Mouse (Mus musculus) kidney, adult 2 months (tissue): ENCODE results near the gene Htr5b. TPM values are rescaled to one million over a fixed set of nuclear protein-coding genes. Genes with fewer than 3 reads are reported as not detected.
A peak's percentile ranks its signal among the peaks of the same experiment; 100 is the strongest.

Experiments used
- DNase-seq: peaks from one replicate; pipeline ENCODE4 v3.0.0; 2021
- H3K27ac ChIP-seq: fragments of 200-500 bp; 2 replicates; pipeline ENCODE4 v1.5.1; 2012; ENCODE audit warnings: low read depth, low read length, control low read depth, inconsistent platforms; ENCODE audit not compliant: insufficient read depth
- H3K27me3 ChIP-seq: fragments of 200-500 bp; replicated peaks from 2 replicates; pipeline ENCODE4 v1.6.1; 2012; ENCODE audit warnings: mild to moderate bottlenecking, moderate library complexity, low read length, inconsistent platforms; ENCODE audit not compliant: control insufficient read depth, insufficient read depth
- H3K36me3 ChIP-seq: fragments of 200-500 bp; 2 replicates; pipeline ENCODE4 v1.6.1; 2012; ENCODE audit warnings: mild to moderate bottlenecking, moderate library complexity, low read length, inconsistent platforms; ENCODE audit not compliant: control insufficient read depth, insufficient read depth
- H3K4me1 ChIP-seq: fragments of 200-500 bp; 2 replicates; pipeline ENCODE4 v1.6.1; 2011; ENCODE audit warnings: low read length; ENCODE audit not compliant: control insufficient read depth, insufficient read depth
- H3K4me3 ChIP-seq: fragments of 200-500 bp; 2 replicates; pipeline ENCODE4 v1.5.1; 2011; ENCODE audit warnings: mild to moderate bottlenecking, low read depth, low read length, control low read depth; ENCODE audit not compliant: insufficient read depth
- CTCF ChIP-seq: fragments of 200-500 bp; conservative IDR thresholded peaks from 2 replicates; pipeline ENCODE4 v1.5.1; 2011; ENCODE audit warnings: low read depth, mild to moderate bottlenecking, control low read depth, low read length, moderate library complexity, mixed read lengths; ENCODE audit not compliant: insufficient read depth, insufficient read length
- POLR2A ChIP-seq: fragments of 200-500 bp; IDR thresholded peaks from one replicate; pipeline ENCODE4 v1.6.1; 2011; ENCODE audit warnings: low read depth, low read length, control low read depth
- WGBS: fragments of 180-500 bp; shearing (Covaris S2); methylation state at CpG from one replicate; pipeline ENCODE4 v1.1.7; 2018; 5-methylcytosine and 5-hydroxymethylcytosine counted together
- polyA plus RNA-seq: library from polyadenylated mRNA; depleted of rRNA; stranded (reverse); fragments of >200 nt; gene quantifications from 2 replicates; pipeline ENCODE4 v1.2.3, GENCODE M21; 2012; rRNA removed

The Htr5b gene
- polyA plus RNA-seq = not detected in 2 replicates

GRCm38 (mm10) chr1:121528399-121528720, at the start of gene Htr5b:
Gene Htr5b, minus strand, starts transcription at chr1:121528465.
- no peak within 1 kb of the TSS for H3K27ac ChIP-seq
- no peak within 1 kb of the TSS for H3K4me3 ChIP-seq
- H3K4me1 ChIP-seq = no peaks in the 10 kb centered on the region
- WGBS = 3% methylated on average over 11 of the region's 11 CpGs
- TF ChIP-seq POLR2A = no peak
- TF ChIP-seq CTCF = no peak
- H3K36me3 ChIP-seq = no peaks in the 10 kb centered on the region
- no peaks in the 10 kb centered on the region for H3K27me3 ChIP-seq
- DNase-seq = no peak

- Histone ChIP-seq H3K27me3 (no peaks in the 10 kb centered on the region), H3K4me3 (no peak overlapping the region), H3K36me3 (no peaks in the 10 kb centered on the region), H3K4me1 (no peaks in the 10 kb centered on the region), H3K27ac (no peak overlapping the region)
- TF ChIP-seq POLR2A (no peak), CTCF (no peak)
- DNase-seq = no peak
- WGBS = 27% methylated on average over 1 of the region's 1 CpGs
These were observed 49.2 kb upstream of the Htr5b start for GRCm38 (mm10) chr1:121577491-121577890.

- TF ChIP-seq CTCF (no peak), POLR2A (no peak)
- no peak for DNase-seq
- Histone ChIP-seq H3K27me3 (no peaks in the 10 kb centered on the region), H3K4me3 (no peak overlapping the region), H3K27ac (no peak overlapping the region), H3K4me1 (no peaks in the 10 kb centered on the region), H3K36me3 (no peaks in the 10 kb centered on the region; the same call in 1 of the 2 replicates)
- 68% methylated on average over 7 of the region's 7 CpGs for WGBS
These were observed 42.3 kb upstream of the Htr5b start for GRCm38 (mm10) chr1:121570522-121570921.

GRCm38 (mm10) chr1:121567521-121568489, 39.5 kb upstream of the Htr5b start, which contains the start of gene Ddx18:
Gene Ddx18, minus strand, starts transcription at chr1:121567989.
- Histone ChIP-seq H3K27me3 (no peaks in the 10 kb centered on the region), H3K27ac (no peak within 1 kb of the TSS), H3K36me3 (peaks cover 4% of the 10 kb centered on the region), H3K4me1 (no peaks in the 10 kb centered on the region), H3K4me3 (peak within 1 kb of the TSS; percentile 83)
- peak; percentile 97 for DNase-seq
- no peak for TF ChIP-seq POLR2A
- peak; percentile 75 for TF ChIP-seq CTCF
- WGBS = 6% methylated on average over 53 of the region's 53 CpGs

- Histone ChIP-seq H3K27ac (no peak overlapping the region), H3K4me3 (no peak overlapping the region), H3K36me3 (peaks cover 5% of the 10 kb centered on the region), H3K4me1 (no peaks in the 10 kb centered on the region), H3K27me3 (no peaks in the 10 kb centered on the region)
- peak; percentile 4 for DNase-seq
- TF ChIP-seq POLR2A (no peak), CTCF (no peak)
- 94% methylated on average over 5 of the region's 5 CpGs for WGBS
These were observed 29.6 kb upstream of the Htr5b start for GRCm38 (mm10) chr1:121557861-121558260.

GRCm38 (mm10) chr1:121551457-121551835, 23.2 kb upstream of the Htr5b start:
- Histone ChIP-seq H3K4me3 (no peak overlapping the region), H3K36me3 (peaks cover 2% of the 10 kb centered on the region; the same call in 1 of the 2 replicates), H3K27me3 (no peaks in the 10 kb centered on the region), H3K4me1 (no peaks in the 10 kb centered on the region), H3K27ac (no peak overlapping the region)
- DNase-seq = no peak
- TF ChIP-seq CTCF = no peak
- 87% methylated on average over 7 of the region's 7 CpGs for WGBS

- TF ChIP-seq CTCF (no peak), POLR2A (no peak)
- no peaks in the 10 kb centered on the region for H3K4me1 ChIP-seq
- H3K27ac ChIP-seq = no peak overlapping the region
- no peaks in the 10 kb centered on the region for H3K27me3 ChIP-seq
- 84% methylated on average over 16 of the region's 16 CpGs for WGBS
- H3K4me3 ChIP-seq = no peak overlapping the region
- no peak for DNase-seq
- peaks cover 2% of the 10 kb centered on the region; the same call in 1 of the 2 replicates for H3K36me3 ChIP-seq
These were observed 22.7 kb upstream of the Htr5b start for GRCm38 (mm10) chr1:121550801-121551456.
